Mouse (Mus musculus) Patski (cell line): Measurements from ENCODE around the gene Ankrd33b. TPM values are rescaled to one million over a fixed set of nuclear protein-coding genes. Genes with fewer than 3 reads are reported as not detected.

Experiments used
- ATAC-seq: fragments of 100-300 bp; one replicate; pipeline ENCODE4 v1.8.0; 2021
- CTCF ChIA-PET: fragments of 350-600 bp; sonication (Branson Sonifier 250); formaldehyde crosslinking; loops from one replicate; lab custom pipeline; 2022; ENCODE audit warnings: inconsistent platforms; lab: Charles Lee
- POLR2A ChIA-PET: fragments of 350-600 bp; sonication (Branson Sonifier 250); formaldehyde crosslinking; loops from one replicate; lab custom pipeline; 2022; ENCODE audit warnings: antibody characterized with exemption, inconsistent platforms; lab: Charles Lee
- DNase-seq: peaks from one replicate; pipeline ENCODE4 v3.0.0-alpha.2; 2011; ENCODE audit warnings: low read depth, low spot score
- H3K27me3 ChIP-seq: fragments of 371-371 bp; one replicate; pipeline ENCODE4 v1.5.1; 2021
- CTCF ChIP-seq: fragments of 100-300 bp; IDR thresholded peaks from one replicate; pipeline ENCODE4 v1.5.1; 2021
- in situ Hi-C: fragments of 300-500 bp; cut with MboI; formaldehyde crosslinking; loops from 3 replicates; pipeline ENCODE4 v1.11.1; 2018; ENCODE audit warnings: low pct_unique_long_range_greater_than_20kb, mixed read lengths
- polyA plus RNA-seq: library from polyadenylated mRNA; unstranded; gene quantifications from one replicate; pipeline ENCODE4 v1.2.3, GENCODE M21; 2021

Ankrd33b gene
- polyA plus RNA-seq, 1 experiment from 2014 or later = 9.3 TPM

DNA sequence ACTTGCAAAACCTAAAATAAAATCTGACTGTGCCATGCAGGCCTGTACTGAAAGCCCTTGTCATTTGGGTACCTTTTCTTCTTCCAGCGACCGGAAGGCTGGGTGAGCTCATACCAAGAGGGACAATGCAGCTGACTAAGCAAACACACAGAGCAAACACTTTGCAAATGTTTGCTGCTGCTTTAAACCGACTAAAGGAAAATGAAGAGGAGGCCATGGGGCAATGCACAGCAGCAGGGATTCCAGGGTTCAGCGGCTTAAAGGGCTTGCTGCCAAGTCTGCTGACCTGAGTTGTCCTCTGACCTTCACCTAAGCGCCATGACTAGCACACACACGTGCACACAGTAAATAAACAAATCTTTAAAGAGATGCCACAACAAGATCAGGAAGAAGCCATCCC lies 23.9 kb downstream of the Ankrd33b start:
- in situ Hi-C loops = loop anchor here (10.0 kb wide), 1 partner anchor 921 kb away; no protein-coding TSS in a partner anchor
- POLR2A ChIA-PET = interaction anchor here (1.0 kb wide), 1 partner anchor 10 kb away, joined by 6 read pairs; no protein-coding TSS in a partner anchor
- TF ChIP-seq CTCF = no peak
- DNase-seq = no peak
- ATAC-seq = no peak
- CTCF ChIA-PET = interaction anchor here (1.0 to 2.0 kb wide), 4 partner anchors 11 to 64 kb away, joined by 3 to 6 read pairs (median 4); no protein-coding TSS in a partner anchor
- H3K27me3 ChIP-seq = no peaks in the 10 kb centered on the region

DNA sequence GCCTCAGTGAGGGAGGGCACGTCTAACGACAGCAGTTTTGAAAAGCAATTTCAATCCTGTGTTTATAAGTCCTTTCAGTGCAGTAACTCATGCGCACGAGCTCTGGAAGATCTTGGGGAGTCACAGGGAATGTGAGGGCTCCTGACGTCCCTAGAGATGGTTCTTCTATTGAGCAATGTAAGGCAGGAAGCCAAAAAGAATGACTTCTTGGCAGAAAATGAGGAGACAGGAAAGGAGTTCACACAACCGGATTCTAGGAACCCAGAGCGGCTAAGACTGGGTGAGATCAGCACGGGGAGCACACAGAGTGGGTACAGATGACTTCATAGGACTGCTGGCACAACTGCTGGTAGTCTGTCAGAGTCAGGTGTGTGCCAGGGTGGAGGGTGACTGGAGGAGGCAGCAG lies 25.0 kb downstream of the Ankrd33b start:
- in situ Hi-C loops = loop anchor here (10.0 kb wide), 1 partner anchor 922 kb away; no protein-coding TSS in a partner anchor
- TF ChIP-seq CTCF = no peak
- DNase-seq (peak; percentile 85), ATAC-seq (peak; percentile 89)
- ChIA-PET POLR2A (interaction anchor here (0.6 to 1.2 kb wide), 5 partner anchors 23 to 1345 kb away, joined by 3 to 7 read pairs (median 3); no protein-coding TSS in a partner anchor), CTCF (interaction anchor here (1.4 to 2.0 kb wide), 4 partner anchors 10 to 65 kb away, joined by 3 to 6 read pairs (median 3); partner anchors contain the start of gene Ankrd33b)
- no peaks in the 10 kb centered on the region for H3K27me3 ChIP-seq

DNA sequence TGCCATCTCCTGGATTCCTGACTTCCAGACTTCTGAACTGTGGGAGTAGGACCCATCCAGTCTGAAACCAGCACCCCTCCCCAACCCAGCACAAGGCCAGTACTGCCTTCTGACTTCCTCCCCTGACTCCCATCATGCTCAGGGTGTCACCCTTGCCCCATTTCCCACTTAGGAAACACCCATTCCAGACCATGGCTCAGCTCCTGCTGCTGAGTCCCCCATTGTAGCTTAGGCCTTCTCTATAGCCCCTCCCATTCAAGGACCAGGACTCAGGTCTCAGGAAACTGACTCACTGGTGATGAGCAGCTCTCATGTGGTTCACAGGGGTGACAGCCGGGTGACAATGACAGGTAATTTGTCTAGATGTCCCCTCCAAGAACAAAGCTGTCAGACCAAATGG lies 25.5 kb downstream of the Ankrd33b start:
- in situ Hi-C loops = loop anchor here (10.0 kb wide), 1 partner anchor 923 kb away; no protein-coding TSS in a partner anchor
- CTCF ChIA-PET = interaction anchor here (1.4 to 2.0 kb wide), 2 partner anchors 9 to 26 kb away, joined by 3 to 6 read pairs; partner anchors contain the start of gene Ankrd33b
- no peak for TF ChIP-seq CTCF
- no peaks in the 10 kb centered on the region for H3K27me3 ChIP-seq
- POLR2A ChIA-PET = interaction anchor here (0.6 to 1.2 kb wide), 2 partner anchors 65 to 132 kb away, joined by 3 read pairs; no protein-coding TSS in a partner anchor
- DNase-seq (no peak), ATAC-seq (peak; percentile 23)

DNA sequence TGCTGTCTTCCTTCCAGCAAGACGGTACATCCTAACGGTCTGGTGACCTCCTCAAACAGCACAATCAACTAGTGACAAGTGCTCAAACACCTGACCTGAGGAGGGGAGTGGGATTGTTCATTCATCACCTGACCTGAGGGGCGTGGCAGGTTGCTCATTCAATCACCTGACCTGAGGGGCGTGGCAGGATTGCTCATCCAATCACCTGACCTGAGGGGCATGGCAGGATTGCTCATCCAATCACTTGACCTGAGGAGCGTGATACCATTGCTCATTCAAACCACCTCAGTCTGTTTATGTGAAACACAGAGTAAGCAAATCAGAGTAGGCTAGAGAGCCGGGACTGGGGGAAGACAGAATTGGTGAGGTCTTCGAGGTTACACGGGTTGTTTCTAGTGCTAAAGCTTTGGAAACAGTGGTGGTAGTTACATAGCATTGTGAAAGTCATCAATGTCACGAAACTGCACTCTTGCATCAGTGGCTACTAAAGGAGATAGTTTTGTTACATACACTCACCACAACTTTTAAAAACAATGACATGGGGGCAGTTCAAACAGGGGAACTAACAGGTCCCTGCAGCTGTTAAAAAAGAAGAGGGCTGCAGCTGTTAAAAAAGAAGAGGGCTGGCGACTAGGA lies 28.8 kb downstream of the Ankrd33b start:
- ATAC-seq = no peak
- CTCF ChIA-PET = no interaction called here
- TF ChIP-seq CTCF = no peak
- in situ Hi-C loops = no loop called here
- no peak for DNase-seq
- H3K27me3 ChIP-seq = no peaks in the 10 kb centered on the region
- POLR2A ChIA-PET = no interaction called here

DNA sequence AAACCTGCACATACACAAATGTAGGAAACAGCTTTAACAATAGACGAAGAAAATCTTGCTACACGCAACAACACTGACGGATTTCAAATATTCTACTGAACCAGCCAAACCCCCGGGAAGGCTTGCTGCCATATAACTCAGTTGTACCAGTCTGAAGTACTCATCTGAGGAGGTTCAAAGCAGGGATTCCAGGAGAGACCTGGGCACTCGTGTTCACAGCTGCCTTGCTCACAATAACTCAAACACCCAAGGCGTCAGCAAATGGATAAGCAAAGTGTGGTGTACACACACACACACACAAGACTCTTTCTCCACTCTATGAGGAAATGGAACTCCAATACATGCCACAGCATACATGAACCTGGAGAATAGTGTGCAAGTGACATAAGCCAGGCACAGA lies 29.5 kb downstream of the Ankrd33b start:
- TF ChIP-seq CTCF = no peak
- in situ Hi-C loops = no loop called here
- no peak for ATAC-seq
- ChIA-PET POLR2A (no interaction called here), CTCF (no interaction called here)
- no peaks in the 10 kb centered on the region for H3K27me3 ChIP-seq
- no peak for DNase-seq

DNA sequence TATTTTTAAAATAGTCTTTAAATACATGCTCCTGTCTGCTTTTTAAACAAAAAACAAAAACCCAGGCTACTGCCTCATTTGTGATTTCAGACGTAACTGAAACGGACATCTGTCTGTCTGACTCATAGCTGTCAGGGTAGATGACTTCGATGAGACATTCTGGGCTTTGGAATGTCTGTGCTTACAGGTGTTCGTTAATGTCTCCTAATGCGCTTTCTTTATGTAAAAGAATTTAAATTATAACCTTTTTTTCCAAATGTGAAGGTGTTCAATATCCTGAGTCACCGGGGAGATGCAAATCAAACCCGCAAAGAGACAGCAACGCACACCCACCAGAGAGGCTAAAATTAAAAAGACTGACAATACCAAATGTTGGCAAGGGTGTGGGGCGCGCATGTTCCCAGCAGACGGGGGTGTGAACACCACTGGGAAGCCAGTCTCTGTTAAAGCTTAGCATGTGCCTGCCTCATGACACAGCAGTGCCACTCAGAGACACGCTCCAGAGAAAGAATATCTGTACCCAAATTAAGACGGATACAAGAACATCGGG lies 30.3 kb downstream of the Ankrd33b start:
- ChIA-PET POLR2A (no interaction called here), CTCF (interaction anchor here (0.9 kb wide), 1 partner anchor 17 kb away, joined by 3 read pairs; no protein-coding TSS in a partner anchor)
- in situ Hi-C loops = no loop called here
- ATAC-seq (no peak), DNase-seq (no peak)
- TF ChIP-seq CTCF = no peak
- H3K27me3 ChIP-seq = no peaks in the 10 kb centered on the region

DNA sequence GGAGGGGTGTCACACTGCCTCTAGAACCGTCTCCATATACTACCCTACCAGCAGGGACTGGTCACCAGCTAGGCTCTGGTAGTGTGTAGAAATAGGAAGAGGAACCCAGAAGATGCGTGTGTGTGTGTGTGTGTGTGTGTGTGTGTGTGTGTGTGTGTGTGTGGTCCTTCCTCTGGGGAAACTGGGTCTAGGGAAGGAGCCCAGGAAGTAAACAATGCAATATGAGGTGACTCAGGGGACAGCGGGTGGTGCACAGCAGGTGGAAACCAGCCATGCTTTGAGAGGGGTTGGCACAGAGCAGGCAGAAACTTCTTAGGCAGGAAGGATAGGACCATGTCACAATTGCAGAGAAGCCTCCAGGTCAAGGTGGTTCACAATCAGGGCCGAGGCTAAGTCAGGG lies 30.8 kb downstream of the Ankrd33b start:
- ATAC-seq = peak; percentile 45
- in situ Hi-C loops = no loop called here
- no peak for TF ChIP-seq CTCF
- no peak for DNase-seq
- ChIA-PET POLR2A (no interaction called here), CTCF (interaction anchor here (0.9 to 1.2 kb wide), 2 partner anchors 9 to 16 kb away, joined by 3 read pairs; no protein-coding TSS in a partner anchor)
- H3K27me3 ChIP-seq = no peaks in the 10 kb centered on the region

DNA sequence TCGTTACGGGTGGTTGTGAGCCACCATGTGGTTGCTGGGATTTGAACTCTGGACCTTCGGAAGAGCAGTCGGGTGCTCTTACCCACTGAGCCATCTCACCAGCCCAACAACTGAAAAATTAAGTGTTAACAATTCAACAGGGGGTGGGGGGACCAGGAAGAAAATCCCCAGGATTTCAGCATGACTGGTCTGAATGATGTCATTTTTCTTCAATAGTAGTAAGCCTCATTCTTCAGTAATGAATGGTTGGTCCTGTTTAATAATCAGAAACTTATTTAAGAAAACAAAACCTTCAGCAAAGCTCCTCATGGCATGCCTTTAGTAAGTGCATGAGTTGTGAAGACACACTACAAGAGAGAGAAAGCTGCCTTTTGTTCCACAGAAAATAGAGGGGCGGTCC lies 32.7 kb downstream of the Ankrd33b start:
- no peak for ATAC-seq
- no peaks in the 10 kb centered on the region for H3K27me3 ChIP-seq
- in situ Hi-C loops = no loop called here
- ChIA-PET POLR2A (interaction anchor here (1.1 kb wide), 1 partner anchor 32 kb away, joined by 3 read pairs; no protein-coding TSS in a partner anchor), CTCF (interaction anchor here (1.4 kb wide), 1 partner anchor 83 kb away, joined by 5 read pairs; no protein-coding TSS in a partner anchor)
- TF ChIP-seq CTCF = no peak
- no peak for DNase-seq

DNA sequence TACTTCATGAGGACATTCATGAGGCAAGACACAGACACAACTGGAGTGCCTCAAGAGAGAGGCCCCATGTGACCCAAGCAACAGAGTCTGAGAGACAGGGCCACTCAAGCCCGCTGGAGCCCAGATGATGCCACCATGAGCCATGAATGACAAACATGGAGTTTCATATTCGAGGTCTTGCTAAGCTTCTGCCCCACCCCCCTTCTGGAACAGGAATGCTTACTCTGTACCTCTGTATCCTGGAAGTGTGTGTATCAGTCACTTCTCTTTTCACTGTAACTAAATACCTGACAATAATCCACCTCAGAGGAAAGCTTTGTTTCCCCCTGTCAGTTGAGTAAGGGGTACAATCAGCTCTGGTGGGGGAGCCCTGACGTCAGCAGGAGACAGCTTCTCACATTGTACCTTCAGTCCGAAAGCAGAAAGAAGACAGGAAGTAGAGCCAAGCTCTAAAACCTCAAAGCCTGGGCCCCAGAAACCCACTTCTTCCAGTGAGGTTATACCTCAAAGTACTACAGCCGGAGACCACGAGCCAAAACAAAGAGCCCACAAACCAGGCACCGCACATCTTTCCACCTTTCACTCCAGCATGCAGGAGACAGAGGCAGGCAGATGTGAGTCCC lies 34.9 kb downstream of the Ankrd33b start:
- POLR2A ChIA-PET = interaction anchor here (0.6 to 1.7 kb wide), 2 partner anchors 12 to 112 kb away, joined by 3 read pairs; no protein-coding TSS in a partner anchor
- no peaks in the 10 kb centered on the region for H3K27me3 ChIP-seq
- no peak for TF ChIP-seq CTCF
- DNase-seq = no peak
- CTCF ChIA-PET = interaction anchor here (0.7 to 2.0 kb wide), 4 partner anchors 9 to 108 kb away, joined by 3 to 6 read pairs (median 4); no protein-coding TSS in a partner anchor
- in situ Hi-C loops = no loop called here
- no peak for ATAC-seq

DNA sequence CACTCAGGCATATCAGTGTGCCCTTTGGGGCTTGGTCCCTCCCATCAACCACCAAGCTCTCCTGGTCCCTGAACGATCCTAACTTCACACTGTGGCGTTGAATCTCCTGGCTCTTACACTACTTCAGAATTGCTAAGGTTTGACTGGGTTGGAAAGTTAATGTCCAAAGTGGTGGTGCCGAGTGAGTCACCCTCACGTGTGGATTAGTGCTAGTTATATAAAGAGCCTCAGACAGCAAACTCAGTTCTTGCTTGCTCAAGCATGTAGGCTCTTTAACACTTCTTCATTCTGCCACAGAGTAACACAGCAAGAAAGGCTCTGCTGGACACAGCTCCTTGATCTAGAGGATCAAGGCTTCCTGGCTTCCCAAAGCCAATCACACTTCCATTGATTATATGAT lies 35.8 kb downstream of the Ankrd33b start:
- no peak for TF ChIP-seq CTCF
- ATAC-seq = peak; percentile 93
- DNase-seq = peak; percentile 93
- POLR2A ChIA-PET = interaction anchor here (1.7 kb wide), 1 partner anchor 13 kb away, joined by 3 read pairs; no protein-coding TSS in a partner anchor
- CTCF ChIA-PET = interaction anchor here (0.7 to 2.0 kb wide), 7 partner anchors 8 to 107 kb away, joined by 3 to 6 read pairs (median 3); no protein-coding TSS in a partner anchor
- H3K27me3 ChIP-seq = no peaks in the 10 kb centered on the region
- in situ Hi-C loops = no loop called here
